Mouse (Mus musculus) midbrain, embryonic 12.5 days (tissue): ENCODE results near the gene Rps3. TPM values are rescaled to one million over a fixed set of nuclear protein-coding genes. Genes with fewer than 3 reads are reported as not detected.
"Not testable (repeated sequence)": the region's sequence is repeated elsewhere in the genome, so short reads cannot be mapped to it uniquely, and the experiment has no call there.

ENCODE experiments used
- ATAC-seq: fragments of 200-750 bp; cut with Nextera tagmentation; 2 replicates; pipeline ENCODE4 v1.8.0; 2017; ENCODE audit warnings: low read depth, moderate TSS enrichment, moderate library complexity; ENCODE audit not compliant: low FRiP score
- H3K27ac ChIP-seq: fragments of 300-500 bp; sonication (generic); replicated peaks from 2 replicates; pipeline ENCODE4 v1.5.1; 2016; ENCODE audit warnings: mild to moderate bottlenecking
- H3K27me3 ChIP-seq: fragments of 300-500 bp; sonication (generic); 2 replicates; pipeline ENCODE4 v1.6.1; 2016; ENCODE audit warnings: mild to moderate bottlenecking
- H3K36me3 ChIP-seq: fragments of 300-500 bp; sonication (generic); 2 replicates; pipeline ENCODE4 v1.6.1; 2016
- H3K4me1 ChIP-seq: fragments of 300-500 bp; sonication (generic); 2 replicates; pipeline ENCODE4 v1.6.1; 2016
- H3K4me2 ChIP-seq: fragments of 300-500 bp; sonication (generic); replicated peaks from 2 replicates; pipeline ENCODE4 v1.6.1; 2016; ENCODE audit warnings: mild to moderate bottlenecking, moderate library complexity
- H3K4me3 ChIP-seq: fragments of 300-500 bp; sonication (generic); 2 replicates; pipeline ENCODE4 v1.5.1; 2016; ENCODE audit warnings: mild to moderate bottlenecking
- H3K9ac ChIP-seq: fragments of 300-500 bp; sonication (generic); replicated peaks from 2 replicates; pipeline ENCODE4 v1.6.1; 2016; ENCODE audit warnings: mild to moderate bottlenecking, moderate library complexity
- H3K9me3 ChIP-seq: fragments of 300-500 bp; sonication (generic); 2 replicates; pipeline ENCODE4 v1.6.1; 2016; ENCODE audit warnings: mild to moderate bottlenecking
- WGBS: fragments of 180-500 bp; shearing (Covaris S2); methylation state at CpG from one replicate; pipeline ENCODE4 v1.1.7; 2016; 5-methylcytosine and 5-hydroxymethylcytosine counted together
- polyA plus RNA-seq: library from polyadenylated mRNA; unstranded; fragments of >200 nt; fragmentation: Nextera tagmentation; extraction: Ambion mirVana; gene quantifications from 2 replicates; pipeline ENCODE4 v1.2.1, GENCODE M21; 2016

The Rps3 gene
- polyA plus RNA-seq = 555 and 561 TPM in 2 replicates

GRCm38 (mm10) chr7:99483271-99483923 is at the start of gene Rps3:
Rps3 (minus strand) TSS chr7:99483738.
- Histone ChIP-seq H3K9ac (peak within 1 kb of the TSS; percentile 95), H3K4me2 (peak within 1 kb of the TSS; percentile 89), H3K4me1 (peaks cover 30% of the 10 kb centered on the region), H3K4me3 (peak within 1 kb of the TSS; percentile 89), H3K27me3 (peaks cover 17% of the 10 kb centered on the region), H3K27ac (peak within 1 kb of the TSS; percentile 81), H3K36me3 (peaks cover 40% of the 10 kb centered on the region), H3K9me3 (no peaks in the 10 kb centered on the region)
- under 1% methylated on average over 45 of the region's 45 CpGs for WGBS
- peak; percentile 97 for ATAC-seq

GRCm38 (mm10) chr7:99532526-99532925 is 49.0 kb upstream of the Rps3 start:
- Histone ChIP-seq H3K27me3 (peaks cover 12% of the 10 kb centered on the region; the same call in 1 of the 2 replicates), H3K36me3 (no peaks in the 10 kb centered on the region)
- 83% methylated on average over 4 of the region's 4 CpGs for WGBS

GRCm38 (mm10) chr7:99531408-99531970 is 48.0 kb upstream of the Rps3 start:
- peaks cover 5% of the 10 kb centered on the region; the same call in 1 of the 2 replicates for H3K27me3 ChIP-seq
- no peak overlapping the region for H3K9ac ChIP-seq
- H3K4me2 ChIP-seq = no peak overlapping the region
- ATAC-seq = no peak
- H3K4me3 ChIP-seq = no peak overlapping the region
- WGBS = 93% methylated on average over 3 of the region's 3 CpGs
- no peaks in the 10 kb centered on the region for H3K9me3 ChIP-seq
- H3K36me3 ChIP-seq = no peaks in the 10 kb centered on the region
- H3K4me1 ChIP-seq = peaks cover 16% of the 10 kb centered on the region
- H3K27ac ChIP-seq = no peak overlapping the region

More at GRCm38 (mm10) chr7:99532526-99532925, 49.0 kb upstream of the Rps3 start:
- ATAC-seq = no peak
- H3K4me2 ChIP-seq = no peak overlapping the region
- peaks cover 26% of the 10 kb centered on the region for H3K4me1 ChIP-seq
- no peaks in the 10 kb centered on the region for H3K9me3 ChIP-seq
- H3K27ac ChIP-seq = no peak overlapping the region
- H3K9ac ChIP-seq = no peak overlapping the region
- H3K4me3 ChIP-seq = no peak overlapping the region

- no peak overlapping the region for H3K4me2 ChIP-seq
- H3K9me3 ChIP-seq = no peaks in the 10 kb centered on the region
- peaks cover 4% of the 10 kb centered on the region; the same call in 1 of the 2 replicates for H3K4me1 ChIP-seq
- peaks cover 5% of the 10 kb centered on the region; the same call in 1 of the 2 replicates for H3K27me3 ChIP-seq
- 56% methylated on average over 5 of the region's 5 CpGs for WGBS
- no peak overlapping the region for H3K27ac ChIP-seq
- no peak for ATAC-seq
- no peak overlapping the region for H3K4me3 ChIP-seq
- H3K36me3 ChIP-seq = no peaks in the 10 kb centered on the region
- H3K9ac ChIP-seq = no peak overlapping the region
Measured at GRCm38 (mm10) chr7:99529410-99529809, 45.9 kb upstream of the Rps3 start.

- no peak overlapping the region for H3K9ac ChIP-seq
- WGBS = 56% methylated on average over 2 of the region's 2 CpGs
- no peak overlapping the region for H3K27ac ChIP-seq
- no peak for ATAC-seq
- H3K9me3 ChIP-seq = no peaks in the 10 kb centered on the region
- H3K36me3 ChIP-seq = no peaks in the 10 kb centered on the region
- H3K4me3 ChIP-seq = no peak overlapping the region
- H3K4me2 ChIP-seq = no peak overlapping the region
- H3K27me3 ChIP-seq = peaks cover under 1% of the 10 kb centered on the region; the same call in 1 of the 2 replicates
- H3K4me1 ChIP-seq = no peaks in the 10 kb centered on the region
Measured at GRCm38 (mm10) chr7:99528547-99528946, 45.0 kb upstream of the Rps3 start.

GRCm38 (mm10) chr7:99523837-99524236 is 40.3 kb upstream of the Rps3 start:
- WGBS = 82% methylated on average over 1 of the region's 1 CpGs
- Histone ChIP-seq H3K4me1 (no peaks in the 10 kb centered on the region), H3K27me3 (no peaks in the 10 kb centered on the region), H3K4me2 (no peak overlapping the region), H3K27ac (no peak overlapping the region), H3K9me3 (no peaks in the 10 kb centered on the region), H3K4me3 (no peak overlapping the region), H3K9ac (no peak overlapping the region), H3K36me3 (no peaks in the 10 kb centered on the region)
- no peak for ATAC-seq

- Histone ChIP-seq H3K4me3 (no peak overlapping the region), H3K27ac (no peak overlapping the region), H3K9me3 (no peaks in the 10 kb centered on the region), H3K9ac (no peak overlapping the region), H3K4me1 (no peaks in the 10 kb centered on the region), H3K36me3 (no peaks in the 10 kb centered on the region), H3K27me3 (no peaks in the 10 kb centered on the region), H3K4me2 (no peak overlapping the region)
- no peak for ATAC-seq
- WGBS = 83% methylated on average over 8 of the region's 8 CpGs
Measured at GRCm38 (mm10) chr7:99523121-99523520, 39.6 kb upstream of the Rps3 start.

- ATAC-seq = no peak
- H3K36me3 ChIP-seq = no peaks in the 10 kb centered on the region
- no peaks in the 10 kb centered on the region for H3K4me1 ChIP-seq
- no peak overlapping the region for H3K4me3 ChIP-seq
- no peak overlapping the region for H3K9ac ChIP-seq
- WGBS = 74% methylated on average over 4 of the region's 4 CpGs
- H3K9me3 ChIP-seq = no peaks in the 10 kb centered on the region
- no peaks in the 10 kb centered on the region for H3K27me3 ChIP-seq
- H3K27ac ChIP-seq = no peak overlapping the region
- no peak overlapping the region for H3K4me2 ChIP-seq
Measured at GRCm38 (mm10) chr7:99518954-99519644, 35.6 kb upstream of the Rps3 start.

- WGBS = 84% methylated on average over 3 of the region's 3 CpGs
- Histone ChIP-seq H3K4me1 (no peaks in the 10 kb centered on the region), H3K36me3 (no peaks in the 10 kb centered on the region), H3K9ac (no peak overlapping the region), H3K27me3 (no peaks in the 10 kb centered on the region), H3K9me3 (no peaks in the 10 kb centered on the region), H3K4me2 (no peak overlapping the region), H3K27ac (no peak overlapping the region), H3K4me3 (no peak overlapping the region)
- ATAC-seq = no peak
Measured at GRCm38 (mm10) chr7:99516814-99517157, 33.2 kb upstream of the Rps3 start.

GRCm38 (mm10) chr7:99516092-99516813 is 32.7 kb upstream of the Rps3 start:
- H3K27me3 ChIP-seq = no peaks in the 10 kb centered on the region
- no peaks in the 10 kb centered on the region for H3K4me1 ChIP-seq
- no peaks in the 10 kb centered on the region for H3K9me3 ChIP-seq
- H3K36me3 ChIP-seq = no peaks in the 10 kb centered on the region
- ATAC-seq = no peak
- H3K4me3 ChIP-seq = no peak overlapping the region
- no peak overlapping the region for H3K4me2 ChIP-seq
- H3K9ac ChIP-seq = no peak overlapping the region
- H3K27ac ChIP-seq = no peak overlapping the region
- 85% methylated on average over 9 of the region's 9 CpGs for WGBS

GRCm38 (mm10) chr7:99510087-99510501 is 26.6 kb upstream of the Rps3 start:
- no peak for ATAC-seq
- H3K9ac ChIP-seq = 0 out of 2 replicates have a peak overlapping the region, but pooled peaks have one; percentile 28
- no peaks in the 10 kb centered on the region for H3K27me3 ChIP-seq
- H3K4me2 ChIP-seq = peak overlapping the region; percentile 36
- 7% methylated on average over 8 of the region's 8 CpGs for WGBS
- no peak overlapping the region for H3K27ac ChIP-seq
- 0 out of 2 replicates have a peak, but pooled peaks cover 2% of the 10 kb centered on the region for H3K9me3 ChIP-seq
- H3K4me3 ChIP-seq = no peak overlapping the region
- peaks cover 7% of the 10 kb centered on the region; the same call in 1 of the 2 replicates for H3K4me1 ChIP-seq
- no peaks in the 10 kb centered on the region for H3K36me3 ChIP-seq

GRCm38 (mm10) chr7:99508187-99508586 is 24.6 kb upstream of the Rps3 start:
- not testable (repeated sequence) for H3K9me3 ChIP-seq, ATAC-seq, H3K4me1 ChIP-seq, H3K9ac ChIP-seq, H3K4me2 ChIP-seq, H3K27me3 ChIP-seq, H3K36me3 ChIP-seq, H3K4me3 ChIP-seq, H3K27ac ChIP-seq
- WGBS = 38% methylated on average over 2 of the region's 2 CpGs
